Mouse (Mus musculus): ENCODE data around the gene Ttc28.

- no peak for TF ChIP-seq HCFC1 (IDR thresholded peaks at IDR 0.05; ENCODE audit: borderline replicate concordance, insufficient read depth, low read length)
- TF ChIP-seq CHD2 (IDR thresholded peaks at IDR 0.05; ENCODE audit: low read depth, low read length), result no peak
These were observed 190.3 kb downstream of the Ttc28 start for GRCm38 (mm10) chr5:111069931-111070330.
